Mouse (Mus musculus): ENCODE data around the gene Acox1.

The Acox1 gene

GRCm38 (mm10) chr11:116212847-116213246, 14.0 kb upstream of the Acox1 start:
- no peak for DNase-seq (ENCODE audit: extremely low read depth, low read depth, low spot score)

GRCm38 (mm10) chr11:116210696-116211095, 11.9 kb upstream of the Acox1 start:
- no peak for DNase-seq (ENCODE audit: extremely low read depth, low read depth, low spot score)

- DNase-seq (ENCODE audit: extremely low read depth, low read depth, low spot score), result no peak
Observed at GRCm38 (mm10) chr11:116209257-116209656, 10.4 kb upstream of the Acox1 start.

GRCm38 (mm10) chr11:116208660-116209059, 9.8 kb upstream of the Acox1 start:
- no peak for DNase-seq (ENCODE audit: extremely low read depth, low read depth, low spot score)

GRCm38 (mm10) chr11:116206678-116207077, 7.8 kb upstream of the Acox1 start:
- no peak for DNase-seq (ENCODE audit: extremely low read depth, low read depth, low spot score)

GRCm38 (mm10) chr11:116203150-116203549, 4.3 kb upstream of the Acox1 start:
- DNase-seq (ENCODE audit: extremely low read depth, low read depth, low spot score), result no peak

GRCm38 (mm10) chr11:116201151-116201550, 2.3 kb upstream of the Acox1 start:
- DNase-seq (ENCODE audit: extremely low read depth, low read depth, low spot score), result no peak

GRCm38 (mm10) chr11:116198132-116198531, 713 bp downstream of the Acox1 start:
- DNase-seq (ENCODE audit: extremely low read depth, low read depth, low spot score), result no peak

- DNase-seq (ENCODE audit: extremely low read depth, low read depth, low spot score), result no peak
Observed at GRCm38 (mm10) chr11:116197584-116197906, 1.3 kb downstream of the Acox1 start.

- no peak for DNase-seq (ENCODE audit: extremely low read depth, low read depth, low spot score)
Observed at GRCm38 (mm10) chr11:116196866-116197583, 1.8 kb downstream of the Acox1 start.

- DNase-seq (ENCODE audit: extremely low read depth, low read depth, low spot score), result no peak
Observed at GRCm38 (mm10) chr11:116196336-116196735, 2.5 kb downstream of the Acox1 start.

- DNase-seq (ENCODE audit: extremely low read depth, low read depth, low spot score), result no peak
Observed at GRCm38 (mm10) chr11:116195252-116195651, 3.6 kb downstream of the Acox1 start.

- DNase-seq (ENCODE audit: extremely low read depth, low read depth, low spot score), result no peak
Observed at GRCm38 (mm10) chr11:116194619-116195018, 4.2 kb downstream of the Acox1 start.

GRCm38 (mm10) chr11:116187226-116187930, 11.5 kb downstream of the Acox1 start:
- DNase-seq (ENCODE audit: extremely low read depth, low read depth, low spot score), result no peak

- no peak for DNase-seq (ENCODE audit: extremely low read depth, low read depth, low spot score)
Observed at GRCm38 (mm10) chr11:116186360-116186759, 12.5 kb downstream of the Acox1 start.

- DNase-seq (ENCODE audit: extremely low read depth, low read depth, low spot score), result no peak
Observed at GRCm38 (mm10) chr11:116185836-116186235, 13.0 kb downstream of the Acox1 start.

GRCm38 (mm10) chr11:116178411-116179121, 20.3 kb downstream of the Acox1 start:
- no peak for DNase-seq (ENCODE audit: extremely low read depth, low read depth, low spot score)

GRCm38 (mm10) chr11:116176010-116176409, 22.8 kb downstream of the Acox1 start:
- DNase-seq (ENCODE audit: extremely low read depth, low read depth, low spot score), result no peak

GRCm38 (mm10) chr11:116174775-116175448, 23.9 kb downstream of the Acox1 start:
- DNase-seq (ENCODE audit: extremely low read depth, low read depth, low spot score), result no peak

- no peak for DNase-seq (ENCODE audit: extremely low read depth, low read depth, low spot score)
Observed at GRCm38 (mm10) chr11:116171959-116172358, 26.9 kb downstream of the Acox1 start.

- DNase-seq (ENCODE audit: extremely low read depth, low read depth, low spot score), result no peak
Observed at GRCm38 (mm10) chr11:116170003-116170800, 28.6 kb downstream of the Acox1 start.
